Mouse (Mus musculus) forebrain, embryonic 14.5 days (tissue): ENCODE data around the gene Gpr137c. TPM values are rescaled to one million over a fixed set of nuclear protein-coding genes. Genes with fewer than 3 reads are reported as not detected.

Source experiments
- ATAC-seq: fragments of 200-750 bp; cut with Nextera tagmentation; 2 replicates; pipeline ENCODE4 v1.8.0; 2017; ENCODE audit warnings: mild to moderate bottlenecking, moderate library complexity
- DNase-seq: peaks from one replicate; pipeline ENCODE4 v3.0.0-alpha.2; 2015; ENCODE audit warnings: low spot score
- H3K27ac ChIP-seq: fragments of 300-500 bp; sonication (generic); 2 replicates; pipeline ENCODE4 v1.5.1; 2014; ENCODE audit warnings: low read depth, mild to moderate bottlenecking, control low read depth, low read length, moderate library complexity
- H3K27me3 ChIP-seq: fragments of 300-500 bp; sonication (generic); replicated peaks from 2 replicates; pipeline ENCODE4 v1.6.1; 2014; ENCODE audit warnings: low read length, control low read depth, mixed read lengths; ENCODE audit not compliant: control insufficient read depth, insufficient read depth
- H3K36me3 ChIP-seq: fragments of 300-500 bp; sonication (generic); 2 replicates; pipeline ENCODE4 v1.6.1; 2014; ENCODE audit warnings: low read length, control low read depth; ENCODE audit not compliant: control insufficient read depth, insufficient read depth
- H3K4me1 ChIP-seq: fragments of 300-500 bp; sonication (generic); 2 replicates; pipeline ENCODE4 v1.6.1; 2014; ENCODE audit warnings: antibody characterized with exemption, low read length, control low read depth; ENCODE audit not compliant: control insufficient read depth, insufficient read depth
- H3K4me2 ChIP-seq: fragments of 300-500 bp; sonication (generic); 2 replicates; pipeline ENCODE4 v1.6.1; 2014; ENCODE audit warnings: mild to moderate bottlenecking, control low read depth, low read length
- H3K4me3 ChIP-seq: fragments of 300-500 bp; sonication (generic); 2 replicates; pipeline ENCODE4 v1.5.1; 2014; ENCODE audit warnings: low read depth, low read length, control low read depth
- H3K9ac ChIP-seq: fragments of 300-500 bp; sonication (generic); 2 replicates; pipeline ENCODE4 v1.6.1; 2014; ENCODE audit warnings: mild to moderate bottlenecking, low read length, control low read depth, moderate library complexity
- H3K9me3 ChIP-seq: fragments of 300-500 bp; sonication (generic); replicated peaks from 2 replicates; pipeline ENCODE4 v1.6.1; 2016; ENCODE audit warnings: low read length, control low read depth, mixed read lengths; ENCODE audit not compliant: control insufficient read depth
- WGBS: fragments of 180-500 bp; shearing (Covaris S2); extraction: QIAGEN DNeasy Blood & Tissue Kit; methylation state at CpG from one replicate; pipeline ENCODE4 v1.1.7; 2014; 5-methylcytosine and 5-hydroxymethylcytosine counted together
- polyA plus RNA-seq: library from polyadenylated mRNA; unstranded; fragments of >200 nt; fragmentation: Nextera tagmentation; extraction: Ambion mirVana; gene quantifications from 2 replicates; pipeline ENCODE4 v1.2.1, GENCODE M21; 2014

Gene Gpr137c
- polyA plus RNA-seq, 1 experiment from 2014 or later: 14.8 TPM

GRCm38 (mm10) chr14:45263831-45264592, 44.5 kb downstream of the Gpr137c start:
- no peak overlapping the region for H3K27ac ChIP-seq
- no peaks in the 10 kb centered on the region for H3K4me1 ChIP-seq
- H3K36me3 ChIP-seq: peaks cover 18% of the 10 kb centered on the region
- DNase-seq: no peak
- ATAC-seq: no peak
- WGBS: 86% methylated on average over 3 of the region's 3 CpGs
- H3K9me3 ChIP-seq: 0 out of 2 replicates have a peak, but pooled peaks cover 2% of the 10 kb centered on the region
- no peak overlapping the region for H3K9ac ChIP-seq
- H3K4me3 ChIP-seq: no peak overlapping the region
- no peaks in the 10 kb centered on the region for H3K27me3 ChIP-seq
- H3K4me2 ChIP-seq: no peak overlapping the region

GRCm38 (mm10) chr14:45275816-45276215, 56.3 kb downstream of the Gpr137c start:
- DNase-seq (no peak), ATAC-seq (no peak)
- H3K4me1 ChIP-seq: no peaks in the 10 kb centered on the region
- no peak overlapping the region for H3K4me2 ChIP-seq
- no peak overlapping the region for H3K27ac ChIP-seq
- no peaks in the 10 kb centered on the region for H3K27me3 ChIP-seq
- H3K36me3 ChIP-seq: peaks cover 25% of the 10 kb centered on the region
- no peaks in the 10 kb centered on the region for H3K9me3 ChIP-seq
- no peak overlapping the region for H3K4me3 ChIP-seq
- WGBS: 88% methylated on average over 6 of the region's 6 CpGs
- no peak overlapping the region for H3K9ac ChIP-seq

- no peaks in the 10 kb centered on the region for H3K27me3 ChIP-seq
- H3K4me3 ChIP-seq: no peak overlapping the region
- peaks cover 40% of the 10 kb centered on the region for H3K36me3 ChIP-seq
- ATAC-seq: no peak
- no peak overlapping the region for H3K4me2 ChIP-seq
- H3K4me1 ChIP-seq: no peaks in the 10 kb centered on the region
- no peak overlapping the region for H3K27ac ChIP-seq
- no peak for DNase-seq
- WGBS: 90% methylated on average over 3 of the region's 3 CpGs
- H3K9ac ChIP-seq: no peak overlapping the region
- H3K9me3 ChIP-seq: no peaks in the 10 kb centered on the region
Observed at GRCm38 (mm10) chr14:45282066-45282465, 62.5 kb downstream of the Gpr137c start.

GRCm38 (mm10) chr14:45291608-45292007, 72.1 kb downstream of the Gpr137c start:
- Histone ChIP-seq H3K27me3 (no peaks in the 10 kb centered on the region), H3K36me3 (peaks cover 37% of the 10 kb centered on the region), H3K9ac (no peak overlapping the region), H3K4me1 (no peaks in the 10 kb centered on the region), H3K9me3 (no peaks in the 10 kb centered on the region), H3K27ac (no peak overlapping the region), H3K4me3 (no peak overlapping the region), H3K4me2 (no peak overlapping the region)
- DNase-seq (no peak), ATAC-seq (no peak)
- 94% methylated on average over 4 of the region's 4 CpGs for WGBS

- H3K27me3 ChIP-seq: no peaks in the 10 kb centered on the region
- H3K4me3 ChIP-seq: no peak overlapping the region
- no peak overlapping the region for H3K4me2 ChIP-seq
- no peaks in the 10 kb centered on the region for H3K9me3 ChIP-seq
- peak; percentile 71 for ATAC-seq
- no peaks in the 10 kb centered on the region for H3K4me1 ChIP-seq
- H3K9ac ChIP-seq: no peak overlapping the region
- H3K27ac ChIP-seq: no peak overlapping the region
- 29% methylated on average over 4 of the region's 4 CpGs for WGBS
- peaks cover 38% of the 10 kb centered on the region for H3K36me3 ChIP-seq
- DNase-seq: peak; percentile 65
Observed at GRCm38 (mm10) chr14:45303939-45304338, 84.4 kb downstream of the Gpr137c start.

GRCm38 (mm10) chr14:45304389-45304788, 84.9 kb downstream of the Gpr137c start:
- peaks cover 34% of the 10 kb centered on the region for H3K36me3 ChIP-seq
- H3K9ac ChIP-seq: no peak overlapping the region
- no peaks in the 10 kb centered on the region for H3K9me3 ChIP-seq
- DNase-seq (peak; percentile 12), ATAC-seq (peak; percentile 69)
- 60% methylated on average over 4 of the region's 4 CpGs for WGBS
- H3K4me3 ChIP-seq: no peak overlapping the region
- H3K27me3 ChIP-seq: no peaks in the 10 kb centered on the region
- no peak overlapping the region for H3K27ac ChIP-seq
- H3K4me1 ChIP-seq: no peaks in the 10 kb centered on the region
- H3K4me2 ChIP-seq: no peak overlapping the region

GRCm38 (mm10) chr14:45305852-45306251, 86.3 kb downstream of the Gpr137c start:
- H3K9me3 ChIP-seq: no peaks in the 10 kb centered on the region
- WGBS: 93% methylated on average over 5 of the region's 5 CpGs
- H3K4me3 ChIP-seq: no peak overlapping the region
- no peak for ATAC-seq
- H3K27me3 ChIP-seq: no peaks in the 10 kb centered on the region
- no peak overlapping the region for H3K27ac ChIP-seq
- H3K36me3 ChIP-seq: peaks cover 21% of the 10 kb centered on the region
- no peak for DNase-seq
- no peaks in the 10 kb centered on the region for H3K4me1 ChIP-seq
- no peak overlapping the region for H3K4me2 ChIP-seq
- no peak overlapping the region for H3K9ac ChIP-seq

- H3K9me3 ChIP-seq: no peaks in the 10 kb centered on the region
- WGBS: 93% methylated on average over 8 of the region's 8 CpGs
- H3K4me1 ChIP-seq: no peaks in the 10 kb centered on the region
- no peak overlapping the region for H3K27ac ChIP-seq
- no peak overlapping the region for H3K4me3 ChIP-seq
- DNase-seq (no peak), ATAC-seq (no peak)
- no peak overlapping the region for H3K4me2 ChIP-seq
- no peaks in the 10 kb centered on the region for H3K27me3 ChIP-seq
- no peak overlapping the region for H3K9ac ChIP-seq
- 0 out of 2 replicates have a peak, but pooled peaks cover 9% of the 10 kb centered on the region for H3K36me3 ChIP-seq
Observed at GRCm38 (mm10) chr14:45307630-45308328, 88.3 kb downstream of the Gpr137c start.

- 0 out of 2 replicates have a peak, but pooled peaks cover 6% of the 10 kb centered on the region for H3K36me3 ChIP-seq
- no peak overlapping the region for H3K9ac ChIP-seq
- H3K27ac ChIP-seq: no peak overlapping the region
- 83% methylated on average over 13 of the region's 13 CpGs for WGBS
- H3K4me1 ChIP-seq: no peaks in the 10 kb centered on the region
- no peaks in the 10 kb centered on the region for H3K9me3 ChIP-seq
- no peak overlapping the region for H3K4me3 ChIP-seq
- no peak overlapping the region for H3K4me2 ChIP-seq
- ATAC-seq: no peak
- DNase-seq: no peak
- H3K27me3 ChIP-seq: no peaks in the 10 kb centered on the region
Observed at GRCm38 (mm10) chr14:45309646-45310045, 90.1 kb downstream of the Gpr137c start.
